Mouse (Mus musculus) cortical plate, adult 2 months (tissue): ENCODE data around the gene Hivep2. TPM values are rescaled to one million over a fixed set of nuclear protein-coding genes. Genes with fewer than 3 reads are reported as not detected.

Source experiments
- H3K27ac ChIP-seq: fragments of 200-500 bp; 2 replicates; pipeline ENCODE4 v1.5.1; 2012; ENCODE audit warnings: low read length, control low read depth, inconsistent platforms; ENCODE audit not compliant: insufficient read depth
- H3K4me1 ChIP-seq: fragments of 200-500 bp; 2 replicates; pipeline ENCODE4 v1.6.1; 2011; ENCODE audit warnings: low read length; ENCODE audit not compliant: control insufficient read depth, insufficient read depth
- H3K4me3 ChIP-seq: fragments of 200-500 bp; 2 replicates; pipeline ENCODE4 v1.5.1; 2011; ENCODE audit warnings: mild to moderate bottlenecking, low read length, control low read depth; ENCODE audit not compliant: insufficient read depth
- CTCF ChIP-seq: fragments of 200-500 bp; IDR thresholded peaks from 2 replicates; pipeline ENCODE4 v1.5.1; 2011; ENCODE audit warnings: mild to moderate bottlenecking, control low read depth, low read length; ENCODE audit not compliant: insufficient read depth; ENCODE audit errors: extremely low read depth
- POLR2A ChIP-seq: fragments of 200-500 bp; IDR thresholded peaks from 2 replicates; pipeline ENCODE4 v1.6.1; 2011; ENCODE audit warnings: mild to moderate bottlenecking, low read length, control low read depth; ENCODE audit not compliant: insufficient read depth; ENCODE audit errors: extremely low read depth
- polyA plus RNA-seq: library from polyadenylated mRNA; depleted of rRNA; stranded (reverse); fragments of >200 nt; gene quantifications from 2 replicates; pipeline ENCODE4 v1.2.3, GENCODE M21; 2012

Gene Hivep2
- polyA plus RNA-seq, 1 experiment: 101 TPM

- no peak overlapping the region for H3K27ac ChIP-seq
- TF ChIP-seq CTCF (no peak), POLR2A (no peak)
- peaks cover 17% of the 10 kb centered on the region for H3K4me1 ChIP-seq
- no peak overlapping the region for H3K4me3 ChIP-seq
Observed at GRCm38 (mm10) chr10:13986539-13986938, 20.7 kb downstream of the Hivep2 start.

GRCm38 (mm10) chr10:13987336-13987735 is 21.5 kb downstream of the Hivep2 start:
- peaks cover 15% of the 10 kb centered on the region for H3K4me1 ChIP-seq
- no peak overlapping the region for H3K27ac ChIP-seq
- no peak for TF ChIP-seq CTCF
- no peak for TF ChIP-seq POLR2A
- H3K4me3 ChIP-seq: no peak overlapping the region

GRCm38 (mm10) chr10:13988280-13988679 is 22.4 kb downstream of the Hivep2 start:
- peaks cover 15% of the 10 kb centered on the region for H3K4me1 ChIP-seq
- TF ChIP-seq POLR2A (no peak), CTCF (no peak)
- H3K4me3 ChIP-seq: no peak overlapping the region
- H3K27ac ChIP-seq: no peak overlapping the region

- TF ChIP-seq CTCF: no peak
- TF ChIP-seq POLR2A: no peak
- peaks cover 13% of the 10 kb centered on the region for H3K4me1 ChIP-seq
- no peak overlapping the region for H3K27ac ChIP-seq
- H3K4me3 ChIP-seq: no peak overlapping the region
Observed at GRCm38 (mm10) chr10:13988757-13989156, 22.9 kb downstream of the Hivep2 start.

GRCm38 (mm10) chr10:13990842-13991241 is 25.0 kb downstream of the Hivep2 start:
- TF ChIP-seq CTCF: no peak
- TF ChIP-seq POLR2A: no peak
- no peak overlapping the region for H3K27ac ChIP-seq
- no peak overlapping the region for H3K4me3 ChIP-seq
- peaks cover 11% of the 10 kb centered on the region for H3K4me1 ChIP-seq

GRCm38 (mm10) chr10:13993411-13993810 is 27.5 kb downstream of the Hivep2 start:
- no peak overlapping the region for H3K4me3 ChIP-seq
- TF ChIP-seq POLR2A: no peak
- TF ChIP-seq CTCF: no peak
- peaks cover 9% of the 10 kb centered on the region for H3K4me1 ChIP-seq
- no peak overlapping the region for H3K27ac ChIP-seq

- no peak for TF ChIP-seq POLR2A
- no peak for TF ChIP-seq CTCF
- peaks cover 3% of the 10 kb centered on the region; the same call in 1 of the 2 replicates for H3K4me1 ChIP-seq
- no peak overlapping the region for H3K27ac ChIP-seq
- no peak overlapping the region for H3K4me3 ChIP-seq
Observed at GRCm38 (mm10) chr10:13997336-13997735, 31.5 kb downstream of the Hivep2 start.

- H3K4me1 ChIP-seq: peaks cover 4% of the 10 kb centered on the region
- H3K4me3 ChIP-seq: no peak overlapping the region
- H3K27ac ChIP-seq: no peak overlapping the region
- TF ChIP-seq POLR2A: no peak
- no peak for TF ChIP-seq CTCF
Observed at GRCm38 (mm10) chr10:14004769-14005517, 39.1 kb downstream of the Hivep2 start.

GRCm38 (mm10) chr10:14009721-14010120 is 43.8 kb downstream of the Hivep2 start:
- Histone ChIP-seq H3K4me1 (peaks cover 2% of the 10 kb centered on the region), H3K27ac (no peak overlapping the region), H3K4me3 (no peak overlapping the region)
- TF ChIP-seq CTCF (no peak), POLR2A (no peak)

GRCm38 (mm10) chr10:14016287-14016970 is 50.6 kb downstream of the Hivep2 start:
- no peak overlapping the region for H3K4me3 ChIP-seq
- H3K4me1 ChIP-seq: peaks cover 12% of the 10 kb centered on the region
- H3K27ac ChIP-seq: no peak overlapping the region
- TF ChIP-seq CTCF: no peak
- no peak for TF ChIP-seq POLR2A
